Mouse (Mus musculus) left cerebral cortex, adult 8-10 months (tissue): Measurements from ENCODE around the gene Trim75. TPM values are rescaled to one million over a fixed set of nuclear protein-coding genes. Genes with fewer than 3 reads are reported as not detected.
"Not testable (repeated sequence)": the region's sequence is repeated elsewhere in the genome, so short reads cannot be mapped to it uniquely, and the experiment has no call there.

Experiments
- DNase-seq, 2 experiments: peaks; one replicate each; pipeline ENCODE4 v3.0.0; 2022; ENCODE audit warnings: low spot score in 2 of 2
- total RNA-seq, 4 experiments: library from RNA; stranded (reverse); gene quantifications; 2 replicates each; pipeline ENCODE4 v1.2.4; 2022

Trim75 gene
- not detected for total RNA-seq

- no peak for DNase-seq
Observed at GRCm38 (mm10) chr8:64987731-64988130, at the start of gene Trim75. Gene Trim75 (minus strand): TSS chr8:64987831.

- no peak for DNase-seq
Observed at GRCm38 (mm10) chr8:65037117-65037533, 49.5 kb upstream of the Trim75 start, which contains the start of gene Apela. Gene Apela (minus strand): TSS chr8:65037336.

- no peak for DNase-seq
Observed at GRCm38 (mm10) chr8:65034136-65034535, 46.5 kb upstream of the Trim75 start.

- DNase-seq: no peak
Observed at GRCm38 (mm10) chr8:65033056-65033455, 45.4 kb upstream of the Trim75 start.

- DNase-seq: no peak
Observed at GRCm38 (mm10) chr8:65032107-65032506, 44.5 kb upstream of the Trim75 start.

GRCm38 (mm10) chr8:65030735-65031485, 43.3 kb upstream of the Trim75 start:
- no peak for DNase-seq

- no peak for DNase-seq
Observed at GRCm38 (mm10) chr8:65029776-65030175, 42.1 kb upstream of the Trim75 start.

- DNase-seq: no peak
Observed at GRCm38 (mm10) chr8:65028959-65029686, 41.5 kb upstream of the Trim75 start.

- DNase-seq: peak; percentile 24 to 72
Observed at GRCm38 (mm10) chr8:65022485-65022884, 34.9 kb upstream of the Trim75 start.

GRCm38 (mm10) chr8:65018423-65018822, 30.8 kb upstream of the Trim75 start, which contains the start of the genes Trim61 and Trim60:
Gene Trim61 (minus strand): TSS chr8:65018523.
Gene Trim60 (minus strand): TSS chr8:65018584.
- no peak for DNase-seq

- DNase-seq: not testable (repeated sequence)
Observed at GRCm38 (mm10) chr8:65007616-65008015, 20.0 kb upstream of the Trim75 start.

- no peak for DNase-seq
Observed at GRCm38 (mm10) chr8:64998806-64999365, 11.3 kb upstream of the Trim75 start.

- no peak for DNase-seq
Observed at GRCm38 (mm10) chr8:64983150-64983897, 4.3 kb downstream of the Trim75 start.

- DNase-seq: no peak
Observed at GRCm38 (mm10) chr8:64962836-64963235, 24.8 kb downstream of the Trim75 start.

GRCm38 (mm10) chr8:64959025-64959424, 28.6 kb downstream of the Trim75 start:
- no peak for DNase-seq

GRCm38 (mm10) chr8:64952101-64952500, 35.5 kb downstream of the Trim75 start:
- no peak for DNase-seq

- DNase-seq: no peak
Observed at GRCm38 (mm10) chr8:64948371-64948770, 39.3 kb downstream of the Trim75 start.

GRCm38 (mm10) chr8:64947698-64948034, 40.0 kb downstream of the Trim75 start:
- no peak for DNase-seq

- peak; percentile 91 to 93 for DNase-seq
Observed at GRCm38 (mm10) chr8:64946820-64947697, 40.6 kb downstream of the Trim75 start, which contains the start of gene Tmem192. Gene Tmem192 (plus strand): TSS chr8:64947185.

GRCm38 (mm10) chr8:64946441-64946819, 41.2 kb downstream of the Trim75 start:
- no peak for DNase-seq
